Mouse (Mus musculus) colon, adult 2 months (tissue): ENCODE measurements around the gene Tmem50b. TPM values are rescaled to one million over a fixed set of nuclear protein-coding genes. Genes with fewer than 3 reads are reported as not detected.

Experiments used
- polyA plus RNA-seq: library from polyadenylated mRNA; depleted of rRNA; stranded (reverse); fragments of >200 nt; gene quantifications from 2 replicates; pipeline ENCODE4 v1.2.3, GENCODE M21; 2012; rRNA removed

Gene Tmem50b
- polyA plus RNA-seq: 36.4 and 45.7 TPM in 2 replicates

DNA sequence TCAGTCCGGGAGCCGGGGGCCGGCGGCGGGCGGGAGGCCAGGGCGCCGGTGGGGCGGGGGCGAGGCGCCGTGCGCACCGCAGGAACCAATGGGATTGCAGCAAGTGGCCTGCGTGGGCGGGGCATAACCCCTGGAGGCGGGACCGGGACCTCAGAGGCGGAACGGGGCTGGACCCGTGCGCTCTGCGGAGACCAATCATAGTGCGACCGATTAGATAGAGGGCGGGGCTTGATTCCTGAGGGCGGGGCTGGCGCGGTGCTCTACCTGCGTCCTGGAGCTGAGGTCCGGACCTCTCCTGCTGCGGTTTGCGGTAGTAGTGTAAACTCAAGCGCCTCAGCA lies at the start of gene Tmem50b:
TSS of gene Tmem50b (minus strand) at position 129 of the 339 bp plus-strand sequence.

DNA sequence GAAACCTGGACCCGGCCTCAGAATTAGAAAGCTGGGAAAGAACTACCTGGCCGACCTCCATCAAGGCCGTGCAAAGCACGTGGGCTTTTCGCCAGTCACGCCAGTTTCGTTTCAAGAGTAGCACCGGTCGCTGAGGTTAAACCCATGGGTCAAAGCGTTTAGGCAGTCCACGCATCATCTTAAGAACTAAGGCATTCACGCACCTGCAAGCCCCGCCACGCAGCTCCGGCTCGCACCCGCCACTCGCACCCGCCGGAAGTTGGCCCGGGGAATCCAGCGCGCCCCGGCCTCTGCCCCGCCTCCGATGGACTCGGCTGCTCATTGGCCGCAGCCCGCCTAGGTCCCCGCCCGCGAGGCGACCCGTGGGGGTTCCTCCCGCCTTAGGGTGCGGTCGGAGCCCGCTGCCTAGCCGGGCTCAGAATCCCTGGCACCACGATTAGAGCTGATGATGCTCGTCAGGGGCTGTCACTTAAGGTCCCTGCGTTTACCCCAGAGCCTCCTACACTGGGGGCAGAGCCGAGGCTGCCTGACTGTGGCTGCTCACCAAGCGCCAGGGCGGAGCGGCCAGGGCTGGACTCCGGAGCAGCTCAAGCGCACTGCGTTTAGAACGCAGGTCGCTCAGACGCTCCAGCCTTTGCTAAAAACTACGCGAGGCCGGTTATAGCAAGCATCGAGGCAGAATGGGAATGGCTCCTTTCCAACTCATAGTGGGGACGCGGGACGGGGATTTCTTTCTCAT lies 49.2 kb upstream of the Tmem50b start, which contains the start of gene Gart:
TSS of gene Gart (minus strand) at position 272 of the 739 bp plus-strand sequence.

GRCm38 (mm10) chr16:91618511-91619501 lies 21.2 kb upstream of the Tmem50b start, which contains the start of gene Dnajc28:
TSS of gene Dnajc28 (minus strand) at chr16:91619026.

DNA sequence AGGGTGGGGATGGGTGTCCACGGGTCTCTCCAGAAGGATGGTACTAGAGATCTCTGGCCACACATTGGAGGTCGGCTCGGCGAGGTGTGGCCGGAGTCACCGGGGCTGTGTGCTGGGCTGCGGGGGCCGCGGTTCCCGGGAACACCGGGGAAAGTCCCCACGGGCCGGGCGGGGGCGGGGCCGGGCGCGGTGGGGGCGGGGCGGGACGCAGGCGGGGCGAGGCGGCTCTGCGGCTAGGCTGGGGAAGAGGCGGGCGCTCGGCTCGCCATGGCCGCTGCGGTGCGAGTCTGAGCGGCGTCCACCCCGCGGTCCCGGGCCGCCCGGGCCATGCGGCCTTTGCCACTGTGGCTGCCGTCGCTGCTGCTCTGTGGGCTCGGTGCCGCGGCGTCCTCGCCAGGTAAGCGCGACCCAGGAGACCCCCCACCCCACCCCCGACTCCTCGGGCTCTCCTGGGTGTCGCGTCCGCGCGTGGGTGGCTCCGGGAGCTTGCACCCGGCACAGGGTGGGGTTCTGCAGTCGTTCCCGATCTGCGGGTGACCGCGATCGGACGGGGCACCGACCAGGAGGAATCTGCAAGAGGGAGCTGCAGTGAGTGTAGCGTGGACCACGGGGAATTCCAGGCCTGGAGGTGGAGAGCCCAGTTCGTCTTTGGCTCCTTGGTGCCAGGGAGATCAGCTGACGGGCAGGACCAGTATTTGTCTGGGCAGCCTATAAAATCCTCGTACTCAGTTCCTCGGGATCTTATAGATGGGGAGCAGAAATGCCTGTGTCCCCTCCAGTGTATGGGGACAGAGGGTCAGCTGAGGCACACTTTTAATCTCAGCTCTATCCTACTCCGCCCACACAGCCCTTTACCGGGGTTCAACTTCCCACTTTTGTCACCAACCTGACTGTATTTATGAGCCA lies 50.5 kb downstream of the Tmem50b start, which contains the start of gene Ifngr2:
TSS of gene Ifngr2 (plus strand) at position 237 of the 906 bp plus-strand sequence.

Other genes with a start within 250 kb of the Tmem50b start
- 21.4 and 24.1 TPM in 2 replicates for gene Ifnar2, start 225.0 kb downstream of the Tmem50b start, polyA plus RNA-seq
- not detected in 2 replicates for gene Gm21970, start 206.1 kb downstream of the Tmem50b start, polyA plus RNA-seq
- 42.1 and 48.0 TPM in 2 replicates for gene Il10rb, start 191.6 kb downstream of the Tmem50b start, polyA plus RNA-seq
- gene Ifnar1, start 112.6 kb downstream of the Tmem50b start, polyA plus RNA-seq: 12.2 and 14.6 TPM in 2 replicates
- gene Ifngr2, start 50.7 kb downstream of the Tmem50b start, polyA plus RNA-seq: 79.4 and 103 TPM in 2 replicates
- 0.85 and 1.00 TPM in 2 replicates for gene Dnajc28, start 21.2 kb upstream of the Tmem50b start, polyA plus RNA-seq
- 17.3 and 19.4 TPM in 2 replicates for gene Gart, start 49.2 kb upstream of the Tmem50b start, polyA plus RNA-seq
- gene Son, start 49.7 kb upstream of the Tmem50b start, polyA plus RNA-seq: 76.9 and 82.1 TPM in 2 replicates
- gene Donson, start 91.0 kb upstream of the Tmem50b start, polyA plus RNA-seq: 7.4 and 7.9 TPM in 2 replicates
- 14.0 and 16.8 TPM in 2 replicates for gene Cryzl1, start 131.2 kb upstream of the Tmem50b start, polyA plus RNA-seq
- gene Itsn1, start 131.5 kb upstream of the Tmem50b start, polyA plus RNA-seq: 18.1 and 23.6 TPM in 2 replicates